Mouse (Mus musculus) thymus, postnatal 4 days (tissue): ENCODE measurements around the gene Idh1.

Source experiments
- DNase-seq: peaks from one replicate; pipeline ENCODE4 v3.0.0; 2021

Idh1 gene

DNA sequence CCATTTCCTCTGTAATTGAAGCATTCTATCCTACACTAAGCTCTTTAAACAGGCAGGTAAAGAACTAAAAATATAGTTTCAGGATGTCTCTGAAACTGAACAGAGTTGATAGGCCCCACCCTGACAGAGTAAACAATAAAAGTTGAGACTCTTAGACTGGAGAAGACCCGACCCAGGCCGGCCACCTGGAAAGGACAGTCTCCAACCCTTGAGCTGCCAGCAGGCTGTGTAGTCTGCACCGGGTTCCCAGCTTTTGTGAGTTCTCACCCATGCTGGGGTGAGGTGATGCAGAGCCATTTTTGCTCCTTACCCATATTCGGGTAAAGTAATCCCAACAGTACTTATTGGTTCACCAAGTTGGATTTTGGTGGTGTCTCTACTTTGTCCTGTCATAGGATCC lies 10.1 kb downstream of the Idh1 start:
- DNase-seq, result no peak

DNA sequence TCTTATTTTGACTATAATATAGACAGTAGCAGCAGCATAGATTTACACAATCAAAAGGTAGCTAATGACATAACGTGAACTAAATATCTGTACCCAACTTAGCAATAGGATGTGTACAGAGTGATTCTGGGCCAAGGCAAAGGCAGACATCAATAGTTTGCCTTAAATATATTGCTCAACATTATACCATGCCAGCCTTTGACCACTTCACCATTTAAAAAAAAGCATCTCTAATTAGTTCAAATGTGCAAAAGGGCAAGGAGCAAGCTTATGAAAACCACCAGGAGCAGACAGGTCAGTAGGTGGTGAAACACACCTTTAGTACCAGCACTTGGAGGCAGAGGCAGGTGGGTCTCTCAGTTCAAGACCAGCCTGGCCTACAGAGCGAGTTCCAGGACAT lies 12.6 kb downstream of the Idh1 start:
- DNase-seq, result no peak

DNA sequence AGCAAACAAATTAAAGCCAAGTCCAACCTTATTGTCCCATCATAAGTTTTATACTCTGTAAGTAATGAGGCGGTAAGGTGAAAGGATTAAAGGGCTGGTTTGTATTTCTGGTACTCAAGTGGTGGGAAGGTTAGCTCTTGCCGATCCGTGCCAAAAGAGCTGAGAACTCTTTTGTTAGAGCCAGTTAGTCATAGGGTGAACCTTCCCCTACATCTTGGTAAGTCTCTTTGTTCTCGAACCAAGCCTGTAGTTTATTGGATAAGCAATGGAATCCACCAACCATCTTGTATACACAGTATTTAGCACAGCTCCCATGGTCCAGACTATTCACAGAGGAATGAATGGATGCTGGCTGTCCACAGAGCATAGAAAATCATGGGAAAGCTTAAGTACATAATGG lies 14.7 kb downstream of the Idh1 start:
- no peak for DNase-seq

DNA sequence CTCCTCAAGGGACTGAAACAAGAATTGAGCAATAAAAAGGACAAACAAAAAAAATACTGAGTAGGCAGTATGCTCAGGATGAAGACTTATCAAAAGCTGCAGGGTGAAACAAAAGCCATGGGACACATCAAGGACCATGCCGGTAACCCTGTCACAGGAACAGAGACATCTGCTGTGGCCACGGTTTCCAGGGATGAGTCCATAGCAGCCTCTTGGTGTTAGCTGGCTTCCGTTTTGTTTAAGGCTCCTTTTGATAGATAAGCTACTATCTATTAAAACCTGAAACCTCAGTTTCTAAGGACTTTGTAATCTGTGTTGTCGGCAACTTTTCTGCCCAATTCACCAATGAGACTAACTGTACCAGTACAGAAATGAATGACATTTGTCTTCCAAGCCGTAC lies 16.4 kb downstream of the Idh1 start:
- no peak for DNase-seq

DNA sequence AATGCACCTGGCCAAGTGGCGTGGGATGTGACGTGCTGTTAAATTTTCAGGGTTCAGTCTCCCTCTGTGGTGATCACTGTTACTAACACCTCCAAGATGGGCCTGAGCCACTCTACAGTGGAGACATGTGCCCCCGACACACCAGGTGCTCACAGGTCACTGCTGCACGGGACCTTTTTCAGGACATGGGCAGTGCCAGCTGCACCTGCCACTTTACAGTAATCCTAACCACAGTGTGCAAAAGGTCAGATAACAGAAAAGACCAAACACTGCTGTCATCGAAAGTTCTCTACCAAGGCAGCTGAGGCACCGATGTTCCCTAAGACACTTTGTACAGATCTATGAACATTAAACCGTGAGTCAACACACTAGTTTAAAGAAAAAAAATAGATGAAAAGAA lies 16.8 kb downstream of the Idh1 start:
- no peak for DNase-seq

DNA sequence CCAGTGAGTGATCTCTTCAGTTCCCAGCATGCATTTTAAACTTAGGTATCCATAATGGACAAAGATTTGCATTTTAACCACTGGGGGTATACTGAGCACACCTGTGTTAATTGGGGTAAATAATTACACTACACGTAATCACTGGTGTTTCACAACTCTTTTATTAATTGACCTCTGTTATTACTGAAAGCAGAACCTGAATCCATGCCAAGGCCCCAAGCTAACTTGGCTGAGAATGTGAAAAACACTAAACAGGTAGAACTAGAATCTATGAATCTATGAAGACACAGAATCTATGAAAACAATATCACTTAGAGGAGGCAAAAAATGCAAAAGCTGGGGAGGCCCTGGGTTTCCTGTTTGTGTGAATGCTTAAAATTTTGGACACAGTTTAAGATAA lies 18.8 kb downstream of the Idh1 start:
- no peak for DNase-seq

DNA sequence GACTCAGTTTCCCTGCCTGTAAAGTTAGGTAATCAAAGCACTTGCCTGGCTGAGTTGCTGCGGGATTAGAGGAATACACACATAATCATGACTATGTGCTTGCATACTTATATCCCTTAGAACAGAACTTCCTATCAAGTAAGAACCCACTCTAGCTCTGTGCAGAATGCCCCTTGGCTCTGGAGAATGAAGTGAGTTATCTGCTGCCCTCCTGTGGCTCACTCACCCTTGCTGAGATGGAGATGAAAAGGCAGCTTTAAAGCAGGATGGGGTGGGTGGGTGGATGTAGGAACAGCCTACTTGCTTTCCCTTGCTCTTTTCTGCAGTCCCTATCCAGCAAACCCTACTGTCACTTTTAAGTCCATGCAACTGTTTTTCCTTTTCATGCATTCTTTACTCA lies 24.1 kb downstream of the Idh1 start:
- no peak for DNase-seq

DNA sequence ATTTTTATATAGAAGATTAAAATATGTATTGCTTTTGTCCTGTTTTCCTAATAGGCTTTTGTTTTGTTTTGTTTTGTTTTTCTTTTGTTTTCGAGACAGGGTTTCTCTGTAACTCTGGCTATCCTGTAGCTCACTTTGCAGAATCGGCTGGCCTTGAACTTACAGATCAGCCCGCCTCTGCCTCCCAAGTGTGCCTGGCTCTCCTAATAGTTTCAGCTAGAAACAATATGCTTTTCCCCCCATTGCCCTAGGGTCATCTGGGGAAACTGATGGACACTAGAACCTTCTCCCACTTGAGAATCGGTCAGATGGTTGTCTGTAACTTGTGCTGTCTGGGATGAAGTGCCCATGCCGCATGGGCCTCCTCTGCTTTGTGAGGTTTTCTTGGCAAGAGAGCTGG lies 30.2 kb downstream of the Idh1 start:
- DNase-seq, result no peak

DNA sequence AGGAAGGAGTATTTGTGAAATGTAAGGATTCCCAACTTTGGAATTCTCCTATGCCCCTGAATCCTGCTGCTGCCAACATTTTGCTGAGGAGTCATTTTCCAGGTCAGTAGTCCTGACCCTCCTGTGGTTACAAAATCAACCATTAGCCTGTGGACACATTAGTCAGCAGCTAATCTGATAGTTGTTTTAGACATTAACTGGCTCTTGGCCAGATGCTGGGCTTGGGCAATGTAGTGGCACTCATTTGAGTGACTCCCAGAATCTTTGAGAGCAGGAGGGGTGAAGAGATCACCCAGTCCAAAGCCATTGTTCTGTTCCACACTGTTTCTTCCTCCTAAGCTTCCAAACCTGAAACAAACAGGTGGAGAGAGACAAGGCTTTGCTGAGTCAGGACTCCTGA lies 31.5 kb downstream of the Idh1 start:
- DNase-seq, result no peak

DNA sequence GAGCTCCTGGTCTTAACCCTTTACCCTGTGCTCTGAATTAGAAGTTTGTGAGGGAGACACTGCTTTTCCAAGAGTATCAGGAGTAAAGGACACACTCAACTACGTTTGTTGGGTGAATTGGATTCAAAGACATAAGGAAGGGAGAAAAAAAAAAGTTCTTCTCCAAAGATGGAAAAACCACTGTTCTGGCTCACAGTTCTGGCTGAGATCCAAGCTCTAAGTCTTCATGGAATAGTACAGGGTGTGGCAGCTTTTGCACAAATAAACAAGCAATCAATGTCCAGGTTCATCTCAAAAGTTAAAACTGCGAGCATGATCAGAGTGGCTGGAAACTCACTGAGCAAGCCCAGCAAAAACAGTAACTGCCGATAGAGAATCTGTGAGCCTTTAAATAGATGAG lies 38.3 kb downstream of the Idh1 start:
- no peak for DNase-seq

DNA sequence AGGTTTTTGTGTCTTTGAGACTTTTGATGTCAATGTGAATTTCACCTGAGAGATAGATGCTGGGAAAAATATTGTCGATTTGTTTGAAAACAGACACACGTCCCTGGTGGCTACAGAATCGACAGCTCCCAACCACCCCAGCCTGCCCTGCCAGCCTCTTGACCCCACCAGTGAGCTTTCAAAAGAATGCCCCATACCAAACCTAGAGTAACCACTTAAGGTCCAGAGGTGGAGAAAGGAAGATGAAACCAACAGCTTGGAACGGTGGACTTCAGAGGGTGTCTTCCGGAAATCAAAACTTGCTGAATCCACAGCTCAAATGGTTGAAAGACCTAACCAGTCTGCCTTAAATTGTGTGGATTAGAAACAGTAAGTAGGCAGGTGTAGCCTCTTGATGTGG lies 39.0 kb downstream of the Idh1 start:
- DNase-seq, result no peak

DNA sequence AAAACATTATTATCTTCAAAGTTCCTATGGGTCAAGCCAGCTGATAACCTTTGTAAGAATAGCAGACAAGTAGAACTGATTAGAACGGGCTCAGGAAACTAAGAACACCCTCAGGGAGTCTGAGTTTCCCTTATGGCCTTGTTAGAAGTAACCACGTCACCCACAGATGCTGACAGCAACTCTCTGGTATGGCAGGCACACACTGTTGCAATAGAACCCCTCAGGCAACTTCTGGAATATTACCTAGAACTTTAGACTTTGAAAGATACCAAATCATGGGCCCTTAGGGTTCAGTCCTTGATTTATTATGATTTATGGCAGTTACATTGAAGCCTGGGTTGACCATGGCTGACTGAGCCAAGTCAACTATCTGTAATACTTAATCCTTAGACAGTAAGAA lies 39.7 kb downstream of the Idh1 start:
- no peak for DNase-seq

DNA sequence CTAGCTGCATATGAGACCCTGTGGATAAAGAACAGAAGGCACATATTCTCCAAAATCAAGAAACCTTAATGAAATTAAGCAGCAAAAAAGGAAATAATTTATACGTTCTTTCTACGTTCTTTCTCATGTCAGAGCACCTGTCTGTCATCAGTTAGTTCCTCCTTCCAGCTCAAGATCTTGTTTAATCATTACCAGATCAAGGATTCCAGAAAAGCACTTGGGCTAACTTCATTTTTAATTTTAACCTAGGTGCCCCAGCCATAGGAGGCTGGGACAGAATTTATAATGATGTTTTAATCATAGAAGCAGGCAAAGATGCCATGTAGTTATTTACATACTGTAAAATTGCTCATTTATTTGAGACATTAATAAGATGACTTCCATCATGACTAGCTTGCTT lies 41.5 kb downstream of the Idh1 start:
- no peak for DNase-seq

DNA sequence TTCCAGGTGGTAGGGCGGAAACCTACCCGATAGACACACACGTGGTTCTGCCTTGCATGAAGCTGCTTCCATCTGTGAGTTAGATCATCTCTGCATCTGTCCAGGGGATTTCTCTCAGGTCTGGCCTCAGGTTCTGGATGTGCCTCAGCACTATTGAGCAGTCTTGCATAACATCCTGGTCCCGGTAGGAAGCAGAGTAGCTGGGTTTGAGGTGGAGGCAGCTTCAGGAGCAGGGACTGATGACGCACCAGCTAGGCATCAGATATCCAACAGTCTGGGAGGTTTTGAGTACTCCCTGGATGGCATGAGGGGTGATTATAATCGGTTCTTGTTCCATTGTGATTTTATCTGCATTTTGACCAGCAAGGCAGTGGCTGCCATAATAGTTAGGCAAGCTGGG lies 48.7 kb downstream of the Idh1 start:
- no peak for DNase-seq

DNA sequence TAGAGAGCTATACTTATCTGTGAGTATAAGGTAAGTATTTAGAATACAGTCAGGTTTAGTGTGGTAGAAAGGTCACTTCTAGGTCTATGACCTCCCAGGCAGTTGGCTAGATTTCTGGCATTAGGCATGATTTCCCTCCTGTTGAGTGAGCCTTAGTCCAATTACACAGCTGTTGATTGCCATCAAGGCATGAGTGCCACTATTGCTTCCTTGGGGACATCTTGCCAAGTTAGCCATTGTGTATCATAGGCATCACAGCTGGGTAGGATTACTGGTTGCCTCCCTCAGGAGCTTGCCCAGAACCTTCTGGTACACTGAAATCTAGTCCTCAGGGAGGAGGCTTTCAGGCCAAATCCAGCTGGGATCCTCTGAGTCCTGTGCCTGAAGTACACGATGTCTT lies 53.5 kb downstream of the Idh1 start:
- no peak for DNase-seq

DNA sequence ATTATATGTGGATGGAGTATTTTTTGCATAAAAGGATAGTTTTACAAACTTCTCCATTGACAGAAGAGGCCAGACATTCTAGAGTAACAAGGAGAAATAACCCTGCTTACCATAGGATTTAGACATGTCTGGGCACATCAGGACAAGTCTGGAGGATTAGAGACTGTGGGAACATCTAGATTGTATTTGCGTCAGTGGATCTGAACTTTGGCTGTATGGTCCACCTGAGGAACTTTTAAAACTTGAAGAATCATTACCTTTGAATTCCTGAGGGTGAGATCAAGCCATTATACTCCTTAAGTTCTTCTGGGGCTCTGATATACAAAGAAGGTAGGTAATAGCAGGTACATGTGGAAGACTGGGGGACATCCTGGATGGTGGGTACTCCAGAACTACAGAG lies 54.6 kb downstream of the Idh1 start:
- DNase-seq, result no peak

DNA sequence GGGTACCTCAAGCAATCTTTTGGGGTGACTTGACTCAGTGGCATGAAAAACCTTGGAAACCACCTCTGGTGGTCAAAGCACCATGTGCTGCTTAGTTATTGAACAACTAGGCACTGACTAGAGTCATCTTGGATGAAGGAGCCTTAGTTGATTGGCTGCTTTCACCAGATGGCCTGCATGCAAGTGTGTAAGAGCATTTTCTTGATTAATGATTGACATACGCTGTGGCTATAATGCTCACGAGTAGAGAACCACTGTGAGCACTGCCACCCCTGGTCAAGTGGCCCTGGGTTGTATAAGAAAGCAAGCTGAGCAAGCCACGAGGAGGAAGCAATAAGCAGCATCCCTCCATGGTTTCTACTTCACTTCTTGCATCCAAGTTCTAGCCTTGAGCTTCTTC lies 56.1 kb downstream of the Idh1 start:
- no peak for DNase-seq

DNA sequence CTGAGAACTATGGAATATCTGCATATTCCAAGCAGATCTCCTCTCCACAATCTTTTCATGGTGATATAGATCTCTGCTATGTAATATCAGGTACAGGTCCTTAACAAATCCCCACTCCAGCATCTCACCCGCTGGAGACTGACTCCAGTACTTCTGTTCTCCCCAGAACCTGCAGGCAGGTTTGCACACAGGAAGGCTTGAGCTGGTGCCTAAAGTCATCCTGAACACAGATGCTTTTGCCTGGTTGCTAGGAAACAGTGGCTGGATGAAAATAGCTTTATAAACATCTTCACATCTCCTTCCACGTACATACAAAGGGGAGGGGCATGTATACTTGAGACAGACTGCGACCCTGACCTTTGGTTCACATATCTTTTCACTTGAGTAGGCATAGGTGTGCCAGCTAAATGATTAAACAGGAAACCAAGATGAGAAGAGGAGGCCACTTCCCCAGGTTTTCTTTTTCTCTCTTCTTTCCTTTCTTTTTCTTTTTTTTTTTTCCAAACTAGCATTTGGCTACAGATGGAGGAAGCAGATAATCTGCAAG lies 56.6 kb downstream of the Idh1 start:
- no peak for DNase-seq

DNA sequence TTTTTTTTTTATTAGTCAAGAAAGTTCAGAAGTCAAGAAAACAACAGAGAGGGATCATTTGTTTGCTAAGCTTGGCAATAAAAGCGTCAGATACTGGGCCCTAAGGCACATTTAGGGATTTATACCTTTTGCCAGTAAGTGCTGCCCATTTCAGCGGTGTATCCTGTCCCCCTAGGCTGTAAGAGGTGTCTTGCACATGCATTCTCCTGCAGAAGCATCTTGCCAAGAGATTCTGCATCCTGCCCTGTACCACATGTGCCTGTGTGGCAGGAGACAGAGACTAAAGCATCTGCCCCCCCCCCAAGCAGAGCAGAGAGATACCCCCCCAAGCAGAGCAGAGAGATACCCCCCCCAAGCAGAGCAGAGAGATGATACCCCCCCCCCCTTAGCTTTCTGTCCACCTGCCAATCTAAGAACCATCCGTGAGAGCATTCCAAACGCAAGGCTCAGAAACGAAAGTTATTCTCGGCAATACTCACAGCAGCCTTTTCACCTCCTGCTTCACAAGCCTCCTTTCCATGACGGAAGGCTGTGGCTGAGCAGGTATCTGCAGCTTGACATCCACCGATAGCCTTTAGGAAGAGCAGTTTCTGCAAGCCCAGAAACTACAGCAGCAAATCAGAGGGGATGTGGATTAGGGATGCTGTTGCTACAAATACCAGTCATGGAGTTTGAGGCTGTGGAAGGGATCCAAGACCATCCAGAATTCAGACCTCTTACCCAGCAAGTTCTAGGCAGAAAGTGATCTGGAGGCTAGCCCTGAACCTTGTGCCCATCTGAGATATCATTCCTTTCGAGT lies 63.5 kb downstream of the Idh1 start, which contains the start of gene D630023F18Rik:
D630023F18Rik (minus strand) TSS at position 641 of the 799 bp plus-strand sequence.
- no peak for DNase-seq

DNA sequence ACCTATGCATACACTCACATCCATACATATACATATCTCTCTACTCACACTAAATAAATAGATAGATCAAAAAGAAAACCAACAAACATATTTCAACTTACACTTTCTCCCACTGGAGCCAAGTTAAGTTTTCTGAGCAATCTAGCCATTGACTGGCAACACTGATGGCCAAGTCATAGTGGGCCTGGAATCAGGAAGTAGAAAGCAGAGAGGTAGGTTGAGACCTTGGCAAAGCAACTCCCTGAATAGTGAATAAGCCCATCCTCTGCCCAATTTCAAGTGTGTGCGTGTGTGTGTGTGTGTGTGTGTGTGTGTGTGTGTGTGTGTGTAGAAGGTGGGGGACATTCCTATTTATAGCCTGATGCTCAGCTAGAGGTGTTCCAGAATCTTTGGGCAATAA lies 66.9 kb downstream of the Idh1 start, which contains the start of gene Gm28845:
Gm28845 (minus strand) TSS at position 121 of the 400 bp plus-strand sequence.
- no peak for DNase-seq

DNA sequence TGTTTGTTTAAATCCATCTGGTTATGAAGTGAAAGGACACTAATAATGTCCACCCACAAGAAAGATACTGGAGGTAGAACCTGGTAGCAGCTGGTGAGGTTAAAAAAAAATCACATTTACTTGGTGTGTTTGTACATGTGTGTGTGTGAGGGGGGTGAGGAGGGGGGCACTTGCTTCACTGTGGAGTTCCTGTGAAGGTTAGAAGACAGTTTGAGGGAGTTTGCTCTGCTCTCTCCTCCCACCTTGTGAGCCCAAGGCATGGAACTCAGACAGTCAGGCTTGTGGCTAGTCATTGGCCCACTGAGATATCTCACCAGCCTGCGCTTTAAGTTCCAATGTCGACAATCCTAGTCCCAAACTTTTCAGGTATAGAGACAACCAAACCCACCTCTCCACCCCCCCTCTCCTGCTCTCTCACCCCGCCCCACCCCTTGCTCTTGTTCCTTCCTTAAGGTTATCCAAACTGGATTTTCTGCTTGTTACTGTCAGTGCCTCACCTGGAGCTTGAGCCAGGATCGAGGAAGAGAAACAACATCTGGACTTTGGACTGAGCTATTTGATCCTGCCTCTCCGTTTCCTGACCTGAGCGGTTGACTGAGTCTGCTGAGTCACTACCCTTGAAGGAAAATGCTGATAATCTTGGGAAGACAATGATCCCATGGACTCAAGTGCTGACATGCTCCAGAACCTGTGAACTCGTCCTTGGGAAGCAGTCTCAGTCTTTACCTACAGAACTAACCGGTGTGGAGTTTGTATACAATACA lies 68.0 kb downstream of the Idh1 start:
- no peak for DNase-seq

DNA sequence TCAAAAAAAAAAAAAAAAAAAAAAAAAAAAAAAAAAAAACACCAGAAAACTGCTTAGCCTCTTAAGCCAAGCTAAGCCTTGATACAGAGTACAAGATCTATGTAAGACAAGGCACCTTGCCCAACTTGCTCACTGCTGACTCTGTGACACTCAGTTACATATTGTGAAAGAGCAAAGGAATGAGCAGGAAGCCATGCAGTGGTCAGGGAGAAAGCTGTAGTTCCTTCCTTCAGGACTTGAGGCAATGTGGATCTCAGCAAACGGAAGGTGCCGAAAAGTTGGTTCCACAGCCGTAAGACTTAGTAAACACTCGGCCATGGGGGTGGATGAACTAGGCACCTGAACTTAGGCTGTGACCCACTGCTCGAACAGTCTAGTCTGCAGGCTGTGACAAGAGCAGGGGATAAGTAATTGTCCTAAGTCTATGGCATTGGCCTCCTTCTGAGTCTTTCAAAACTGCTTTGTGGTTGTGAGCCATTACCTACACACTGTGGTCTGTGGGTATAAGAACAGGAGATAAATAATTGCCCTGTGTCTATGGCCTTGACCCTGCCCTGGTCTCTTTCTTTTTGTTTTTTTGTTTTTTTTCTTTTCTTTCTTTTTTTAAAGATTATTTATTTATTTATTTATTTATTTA lies 72.6 kb downstream of the Idh1 start:
- DNase-seq, result no peak

DNA sequence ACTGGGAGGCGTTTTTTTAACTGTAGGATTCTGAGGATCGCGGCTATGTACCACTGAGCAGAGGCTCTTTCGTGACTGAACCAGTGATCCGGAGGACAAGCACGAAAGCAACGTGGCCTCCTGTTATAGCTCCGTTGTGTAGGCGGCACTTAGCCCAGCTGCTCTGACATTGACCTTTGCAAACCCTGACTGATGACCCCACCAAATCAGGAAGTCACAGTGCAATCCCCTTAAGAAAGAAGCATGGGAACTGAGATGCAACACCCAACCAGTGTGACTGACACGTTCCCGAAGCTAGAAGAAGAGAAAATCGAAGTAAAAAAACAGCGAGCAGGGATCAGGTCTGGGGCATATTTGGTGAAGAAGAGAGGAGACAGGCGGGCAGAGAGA lies 73.5 kb downstream of the Idh1 start:
- DNase-seq, result no peak
